Mouse (Mus musculus) cerebellum, adult (tissue): Measurements from ENCODE around the gene Ttc25.
"Not testable (repeated sequence)": the region's sequence is repeated elsewhere in the genome, so short reads cannot be mapped to it uniquely, and the experiment has no call there.

ENCODE experiments used
- ATAC-seq: cut with Nextera tagmentation; 2 replicates; pipeline ENCODE4 v1.9.2; 2017; ENCODE audit warnings: mild to moderate bottlenecking, moderate library complexity, mixed read lengths; ENCODE audit not compliant: insufficient number of reproducible peaks, low FRiP score, low TSS enrichment

Gene Ttc25

GRCm38 (mm10) chr11:100567229-100567628 lies 21.8 kb downstream of the Ttc25 start:
- ATAC-seq, result no peak

GRCm38 (mm10) chr11:100567815-100568245 lies 22.4 kb downstream of the Ttc25 start:
- no peak for ATAC-seq

- no peak for ATAC-seq
Measured at GRCm38 (mm10) chr11:100568692-100569091, 23.3 kb downstream of the Ttc25 start.

- ATAC-seq, result no peak
Measured at GRCm38 (mm10) chr11:100569789-100570188, 24.4 kb downstream of the Ttc25 start.

- peak; percentile 43; the same call in 1 of the 2 replicates for ATAC-seq
Measured at GRCm38 (mm10) chr11:100570430-100571201, 25.2 kb downstream of the Ttc25 start.

- 0 out of 2 replicates have a peak, but pooled peaks have one; percentile 49 for ATAC-seq
Measured at GRCm38 (mm10) chr11:100571202-100571567, 25.8 kb downstream of the Ttc25 start.

GRCm38 (mm10) chr11:100574188-100574587 lies 28.8 kb downstream of the Ttc25 start:
- no peak for ATAC-seq

GRCm38 (mm10) chr11:100574708-100575483 lies 29.5 kb downstream of the Ttc25 start, which contains the start of gene Cnp:
Gene Cnp (plus strand): TSS chr11:100574904.
- ATAC-seq, result no peak

- ATAC-seq, result no peak
Measured at GRCm38 (mm10) chr11:100575484-100575855, 30.1 kb downstream of the Ttc25 start.

- no peak for ATAC-seq
Measured at GRCm38 (mm10) chr11:100576256-100576655, 30.8 kb downstream of the Ttc25 start.

GRCm38 (mm10) chr11:100577852-100578599 lies 32.6 kb downstream of the Ttc25 start:
- no peak for ATAC-seq

GRCm38 (mm10) chr11:100579116-100579799 lies 33.9 kb downstream of the Ttc25 start:
- no peak for ATAC-seq

GRCm38 (mm10) chr11:100580275-100580674 lies 34.9 kb downstream of the Ttc25 start:
- ATAC-seq, result no peak

- no peak for ATAC-seq
Measured at GRCm38 (mm10) chr11:100581756-100582155, 36.3 kb downstream of the Ttc25 start.

- ATAC-seq, result not testable (repeated sequence)
Measured at GRCm38 (mm10) chr11:100582413-100582812, 37.0 kb downstream of the Ttc25 start.

GRCm38 (mm10) chr11:100582836-100583235 lies 37.4 kb downstream of the Ttc25 start:
- no peak for ATAC-seq

GRCm38 (mm10) chr11:100584561-100584961 lies 39.2 kb downstream of the Ttc25 start:
- ATAC-seq, result no peak

- no peak for ATAC-seq
Measured at GRCm38 (mm10) chr11:100585148-100585547, 39.7 kb downstream of the Ttc25 start.

GRCm38 (mm10) chr11:100588462-100588861 lies 43.1 kb downstream of the Ttc25 start:
- ATAC-seq, result no peak
